Mouse (Mus musculus): ENCODE results near the gene Tapbp. TPM values are rescaled to one million over a fixed set of nuclear protein-coding genes. Genes with fewer than 3 reads are reported as not detected.
A peak's percentile ranks its signal among the peaks of the same experiment; 100 is the strongest.

Tapbp gene
- total RNA-seq, 1 experiment = 39.4 TPM

DNA sequence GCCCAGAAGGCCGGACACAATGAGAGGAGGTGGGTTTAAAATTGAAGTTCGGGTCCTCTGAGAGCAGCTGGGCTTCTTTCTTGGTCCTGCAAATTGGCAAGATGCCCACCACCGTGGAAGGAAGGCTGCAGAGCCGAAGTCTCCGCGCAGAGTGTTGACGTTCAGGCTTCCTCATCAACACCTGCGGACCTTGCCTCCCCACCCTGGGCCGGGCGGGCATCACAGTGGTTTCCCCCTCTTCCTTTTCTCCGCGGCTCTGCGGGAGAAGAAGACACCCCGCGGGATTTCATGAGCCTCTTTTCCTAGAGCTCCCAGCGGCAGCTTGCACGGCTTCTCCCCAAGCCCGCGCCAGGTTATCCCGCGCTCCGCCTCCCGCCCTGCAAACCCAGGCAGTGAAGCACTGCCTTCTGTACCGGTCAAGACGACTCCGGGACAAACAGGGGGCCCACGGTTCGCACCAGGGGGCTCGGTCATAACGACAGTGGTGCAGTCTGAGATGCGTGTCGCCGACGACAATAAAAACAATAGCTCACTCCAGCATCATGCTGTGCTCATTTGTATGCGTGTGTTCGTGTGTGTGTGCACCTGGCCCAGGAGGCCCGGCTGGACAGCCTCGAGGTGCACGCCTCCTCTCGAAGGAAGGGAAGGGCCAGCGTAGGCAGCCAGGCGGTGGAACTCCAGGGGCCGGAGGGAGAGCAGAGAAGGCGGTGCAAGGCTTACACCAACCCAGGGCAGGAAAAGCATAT, 7.2 kb upstream of the Tapbp start:
- peaks cover 27% of the 10 kb centered on the region for H3K36me3 ChIP-seq (ENCODE audit: control insufficient read depth, insufficient read depth, low read length, poor library complexity, severe bottlenecking)
- H3K9ac ChIP-seq (ENCODE audit: insufficient read depth, low read depth, low read length, poor library complexity, severe bottlenecking) = peak overlapping the region; percentile 77
- in situ Hi-C loops (cut with MboI; ENCODE audit: low sequenced_read_pairs in 2 of 2, unreplicated experiment in 2 of 2) = no loop called here
- H3K9me3 ChIP-seq (ENCODE audit: control insufficient read depth, insufficient read depth, low read depth, low read length) = no peaks in the 10 kb centered on the region
- H3K4me3 ChIP-seq (ENCODE audit: insufficient read depth in 1 of 2, low read depth in 1 of 2, low read length in 2 of 2, poor library complexity in 1 of 2, severe bottlenecking in 1 of 2) = peak overlapping the region; percentile 75 to 87
- no peak for DNase-seq (ENCODE audit: low read depth, low spot score)
- peak overlapping the region; percentile 90 for H3K27ac ChIP-seq (ENCODE audit: insufficient read depth, low read depth, low read length, poor library complexity, severe bottlenecking)
- TF ChIP-seq CHD2 (IDR thresholded peaks at IDR 0.05; ENCODE audit: low read depth, low read length) (no peak), MAFK (IDR thresholded peaks at IDR 0.05; ENCODE audit: insufficient read depth, low read depth, low read length) (no peak), ZC3H11A (IDR thresholded peaks at IDR 0.05; ENCODE audit: borderline replicate concordance, low read depth, low read length) (no peak), HCFC1 (IDR thresholded peaks at IDR 0.05; ENCODE audit: borderline replicate concordance, insufficient read depth, low read length) (no peak), ZNF384 (IDR thresholded peaks at IDR 0.05; ENCODE audit: low read depth, low read length) (no peak)
- peaks cover 0 to 15% of the 10 kb centered on the region in 2 experiments; a peak in 3 of 4 replicates for H3K4me1 ChIP-seq (ENCODE audit: control insufficient read depth in 2 of 2, insufficient read depth in 2 of 2, low read length in 2 of 2, poor library complexity in 1 of 2)

GRCm38 (mm10) chr17:33909077-33909868, 6.4 kb upstream of the Tapbp start, which contains the start of gene Daxx:
Gene Daxx (plus strand): TSS chr17:33909414.
- Histone ChIP-seq H3K4me1 (ENCODE audit: control insufficient read depth in 2 of 2, insufficient read depth in 2 of 2, low read length in 2 of 2, poor library complexity in 1 of 2) (peaks cover 0 to 8% of the 10 kb centered on the region in 2 experiments; a peak in 2 of 4 replicates), H3K4me3 (ENCODE audit: insufficient read depth in 1 of 2, low read depth in 1 of 2, low read length in 2 of 2, poor library complexity in 1 of 2, severe bottlenecking in 1 of 2) (peak within 1 kb of the TSS; percentile 84 to 87), H3K9me3 (ENCODE audit: control insufficient read depth, insufficient read depth, low read depth, low read length) (no peaks in the 10 kb centered on the region), H3K36me3 (ENCODE audit: control insufficient read depth, insufficient read depth, low read length, poor library complexity, severe bottlenecking) (peaks cover 35% of the 10 kb centered on the region), H3K27ac (ENCODE audit: insufficient read depth, low read depth, low read length, poor library complexity, severe bottlenecking) (peak within 1 kb of the TSS; percentile 90), H3K9ac (ENCODE audit: insufficient read depth, low read depth, low read length, poor library complexity, severe bottlenecking) (peak within 1 kb of the TSS; percentile 92)
- DNase-seq (ENCODE audit: low read depth, low spot score) = peak; percentile 97
- in situ Hi-C loops (cut with MboI; ENCODE audit: low sequenced_read_pairs in 2 of 2, unreplicated experiment in 2 of 2) = no loop called here
- TF ChIP-seq ZC3H11A (IDR thresholded peaks at IDR 0.05; ENCODE audit: borderline replicate concordance, low read depth, low read length) = no peak
- no peak for TF ChIP-seq ZNF384 (IDR thresholded peaks at IDR 0.05; ENCODE audit: low read depth, low read length)
- TF ChIP-seq HCFC1 (IDR thresholded peaks at IDR 0.05; ENCODE audit: borderline replicate concordance, insufficient read depth, low read length) = peak; percentile 90

DNA sequence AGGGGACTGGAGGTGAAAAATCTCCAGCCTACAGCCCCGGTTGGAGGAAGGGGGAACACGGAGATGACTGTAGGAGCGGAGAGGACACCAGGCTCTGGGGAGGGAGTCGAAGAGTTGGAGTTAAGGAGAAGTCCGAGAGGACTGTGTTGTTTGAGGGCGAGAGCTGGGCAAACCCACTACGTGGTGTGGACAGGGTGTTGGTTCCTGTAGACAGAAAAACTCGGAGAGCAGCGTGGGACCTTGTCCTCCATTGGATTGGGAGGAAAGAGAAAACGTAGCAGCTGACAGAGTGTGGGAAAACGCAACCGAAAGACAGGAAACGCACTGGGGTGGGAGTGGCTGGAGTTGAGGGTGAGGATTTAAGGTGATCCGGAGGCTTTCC, 5.8 kb upstream of the Tapbp start:
- Histone ChIP-seq H3K27ac (ENCODE audit: insufficient read depth, low read depth, low read length, poor library complexity, severe bottlenecking) (peak overlapping the region; percentile 76), H3K36me3 (ENCODE audit: control insufficient read depth, insufficient read depth, low read length, poor library complexity, severe bottlenecking) (peaks cover 36% of the 10 kb centered on the region), H3K4me1 (ENCODE audit: control insufficient read depth in 2 of 2, insufficient read depth in 2 of 2, low read length in 2 of 2, poor library complexity in 1 of 2) (peaks cover 0 to 8% of the 10 kb centered on the region in 2 experiments; a peak in 2 of 4 replicates), H3K4me3 (ENCODE audit: insufficient read depth in 1 of 2, low read depth in 1 of 2, low read length in 2 of 2, poor library complexity in 1 of 2, severe bottlenecking in 1 of 2) (peak overlapping the region; percentile 84 to 87), H3K9ac (ENCODE audit: insufficient read depth, low read depth, low read length, poor library complexity, severe bottlenecking) (peak overlapping the region; percentile 92), H3K9me3 (ENCODE audit: control insufficient read depth, insufficient read depth, low read depth, low read length) (no peaks in the 10 kb centered on the region)
- in situ Hi-C loops (cut with MboI; ENCODE audit: low sequenced_read_pairs in 2 of 2, unreplicated experiment in 2 of 2) = no loop called here
- DNase-seq (ENCODE audit: low read depth, low spot score) = no peak
- TF ChIP-seq CHD2 (IDR thresholded peaks at IDR 0.05; ENCODE audit: low read depth, low read length) (no peak), ZC3H11A (IDR thresholded peaks at IDR 0.05; ENCODE audit: borderline replicate concordance, low read depth, low read length) (no peak), MAFK (IDR thresholded peaks at IDR 0.05; ENCODE audit: insufficient read depth, low read depth, low read length) (no peak), ZNF384 (IDR thresholded peaks at IDR 0.05; ENCODE audit: low read depth, low read length) (no peak), HCFC1 (IDR thresholded peaks at IDR 0.05; ENCODE audit: borderline replicate concordance, insufficient read depth, low read length) (no peak)

DNA sequence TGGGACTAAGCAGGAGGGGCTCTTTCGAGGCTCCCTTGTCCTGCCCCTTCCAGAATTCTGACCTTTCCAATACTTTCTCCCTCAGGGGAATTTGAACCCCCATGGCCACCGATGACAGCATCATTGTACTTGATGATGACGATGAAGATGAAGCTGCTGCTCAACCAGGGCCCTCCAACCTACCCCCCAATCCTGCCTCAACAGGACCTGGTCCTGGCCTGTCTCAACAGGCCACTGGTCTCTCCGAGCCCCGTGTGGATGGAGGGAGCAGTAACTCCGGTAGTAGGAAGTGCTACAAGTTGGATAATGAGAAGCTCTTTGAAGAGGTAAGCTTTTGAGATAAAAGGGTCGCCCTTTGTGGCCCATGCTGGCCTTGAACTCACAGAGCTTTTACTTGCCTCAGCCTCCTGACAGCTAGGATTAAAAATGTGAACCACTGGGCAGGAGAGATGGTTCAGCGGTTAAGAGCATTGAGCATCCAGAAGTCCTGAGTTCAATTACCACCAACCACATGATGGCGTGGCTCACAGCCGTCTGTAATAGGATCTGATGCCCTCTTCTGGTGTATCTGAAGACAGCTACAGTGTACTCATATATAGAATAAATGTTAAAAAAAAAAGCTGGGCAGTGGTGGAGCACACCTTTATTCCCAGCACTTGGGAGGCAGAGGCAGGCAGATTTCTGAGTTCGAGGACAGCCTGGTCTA, 5.2 kb upstream of the Tapbp start:
- DNase-seq (ENCODE audit: low read depth, low spot score) = no peak
- Histone ChIP-seq H3K27ac (ENCODE audit: insufficient read depth, low read depth, low read length, poor library complexity, severe bottlenecking) (no peak overlapping the region; the same call in 1 of the 2 replicates), H3K9me3 (ENCODE audit: control insufficient read depth, insufficient read depth, low read depth, low read length) (no peaks in the 10 kb centered on the region)

More for the DNA sequence above, 5.2 kb upstream of the Tapbp start:
- Histone ChIP-seq H3K36me3 (ENCODE audit: control insufficient read depth, insufficient read depth, low read length, poor library complexity, severe bottlenecking) (peaks cover 40% of the 10 kb centered on the region), H3K9ac (ENCODE audit: insufficient read depth, low read depth, low read length, poor library complexity, severe bottlenecking) (peak overlapping the region; percentile 92; the same call in 1 of the 2 replicates), H3K4me1 (ENCODE audit: control insufficient read depth in 2 of 2, insufficient read depth in 2 of 2, low read length in 2 of 2, poor library complexity in 1 of 2) (peaks cover 0 to 8% of the 10 kb centered on the region in 2 experiments; a peak in 2 of 4 replicates), H3K4me3 (ENCODE audit: insufficient read depth in 1 of 2, low read depth in 1 of 2, low read length in 2 of 2, poor library complexity in 1 of 2, severe bottlenecking in 1 of 2) (peak overlapping the region; percentile 84 to 87)
- in situ Hi-C loops (cut with MboI; ENCODE audit: low sequenced_read_pairs in 2 of 2, unreplicated experiment in 2 of 2) = no loop called here
- no peak for TF ChIP-seq MAFK (IDR thresholded peaks at IDR 0.05; ENCODE audit: insufficient read depth, low read depth, low read length)
- no peak for TF ChIP-seq CHD2 (IDR thresholded peaks at IDR 0.05; ENCODE audit: low read depth, low read length)
- TF ChIP-seq ZC3H11A (IDR thresholded peaks at IDR 0.05; ENCODE audit: borderline replicate concordance, low read depth, low read length) = no peak
- no peak for TF ChIP-seq HCFC1 (IDR thresholded peaks at IDR 0.05; ENCODE audit: borderline replicate concordance, insufficient read depth, low read length)
- TF ChIP-seq ZNF384 (IDR thresholded peaks at IDR 0.05; ENCODE audit: low read depth, low read length) = no peak
